Mouse (Mus musculus) CH12.LX (cell line): ENCODE results near the gene Acadl. TPM values are rescaled to one million over a fixed set of nuclear protein-coding genes. Genes with fewer than 3 reads are reported as not detected.

Experiments
- DNase-seq: peaks from one replicate; pipeline ENCODE4 v3.0.0-alpha.2; 2013; ENCODE audit errors: extremely low read depth
- H3K27ac ChIP-seq: 2 replicates; pipeline ENCODE4 v1.5.1; 2012; ENCODE audit warnings: low read depth, mild to moderate bottlenecking, control low read depth, moderate library complexity; ENCODE audit not compliant: insufficient read depth
- H3K27me3 ChIP-seq: replicated peaks from 2 replicates; pipeline ENCODE3; 2012; ENCODE audit warnings: inconsistent platforms
- H3K36me3 ChIP-seq, 2 experiments: replicated peaks in 1 of 2; 2 replicates each; pipeline versions ENCODE3 to v1.6.1; 2012; ENCODE audit warnings: inconsistent platforms in 1 of 2, low read length in 1 of 2, mild to moderate bottlenecking in 1 of 2, mixed read lengths in 1 of 2, moderate library complexity in 1 of 2; ENCODE audit not compliant: control insufficient read depth in 1 of 2, insufficient read depth in 1 of 2
- H3K4me1 ChIP-seq, 2 experiments: 2 replicates each; pipeline ENCODE4 v1.6.1; 2012; ENCODE audit warnings: inconsistent platforms in 1 of 2, moderate library complexity in 1 of 2; ENCODE audit not compliant: insufficient read depth in 2 of 2, control insufficient read depth in 1 of 2
- H3K4me2 ChIP-seq: 2 replicates; pipeline ENCODE4 v1.6.1; 2012; ENCODE audit warnings: low read depth, mild to moderate bottlenecking, control low read depth; ENCODE audit not compliant: poor library complexity, insufficient read depth, severe bottlenecking
- H3K4me3 ChIP-seq, 3 experiments: fragments of 150-350 bp in 1 of 3; sonication (generic) in 1 of 3; replicated peaks in 1 of 3; 2 replicates each; pipeline versions ENCODE3 to v1.5.1; 2011 to 2012; ENCODE audit warnings: low read depth in 2 of 3, low read length in 2 of 3, mild to moderate bottlenecking in 2 of 3, moderate library complexity in 2 of 3, control low read depth in 1 of 3, improper control_type of control experiment in 1 of 3, inconsistent platforms in 1 of 3, mixed read lengths in 1 of 3; ENCODE audit not compliant: poor library complexity in 1 of 3
- H3K79me2 ChIP-seq: replicated peaks from 2 replicates; pipeline ENCODE4 v1.6.1; 2012; ENCODE audit warnings: mild to moderate bottlenecking, moderate library complexity; ENCODE audit not compliant: control insufficient read depth, poor library complexity, insufficient read depth, severe bottlenecking; ENCODE audit errors: extremely low read depth
- H3K9ac ChIP-seq: 2 replicates; pipeline ENCODE4 v1.6.1; 2012; ENCODE audit warnings: low read depth, mild to moderate bottlenecking, control low read depth, moderate library complexity; ENCODE audit not compliant: insufficient read depth
- H3K9me3 ChIP-seq: replicated peaks from 2 replicates; pipeline ENCODE3; 2012; ENCODE audit warnings: low read length, inconsistent platforms, mixed read lengths
- CHD2 ChIP-seq: IDR thresholded peaks from 2 replicates; pipeline ENCODE4 v1.6.1; 2011; ENCODE audit warnings: low read length, improper control_type of control experiment
- CTCF ChIP-seq, 2 experiments: IDR thresholded peaks in 1 of 2; conservative IDR thresholded peaks in 1 of 2; 2 replicates each; pipeline ENCODE4 v1.5.1; 2011 to 2012; ENCODE audit warnings: low read depth in 2 of 2, low read length in 2 of 2, improper control_type of control experiment in 1 of 2, inconsistent platforms in 1 of 2, mild to moderate bottlenecking in 1 of 2, moderate library complexity in 1 of 2
- HCFC1 ChIP-seq: IDR thresholded peaks from 2 replicates; pipeline ENCODE4 v1.6.1; 2012; ENCODE audit warnings: low read depth, mild to moderate bottlenecking, inconsistent platforms, low read length, improper control_type of control experiment
- KAT2A ChIP-seq: IDR thresholded peaks from 2 replicates; pipeline ENCODE4 v1.6.1; 2012; ENCODE audit warnings: low read length, improper control_type of control experiment, inconsistent platforms; ENCODE audit not compliant: insufficient replicate concordance
- MAFK ChIP-seq: IDR thresholded peaks from 2 replicates; pipeline ENCODE4 v1.6.1; 2011; ENCODE audit warnings: low read length, improper control_type of control experiment; ENCODE audit not compliant: insufficient replicate concordance
- MAX ChIP-seq: IDR thresholded peaks from 2 replicates; pipeline ENCODE4 v1.6.1; 2011; ENCODE audit warnings: low read length, improper control_type of control experiment
- MAZ ChIP-seq: IDR thresholded peaks from 2 replicates; pipeline ENCODE4 v1.6.1; 2012; ENCODE audit warnings: low read depth, mild to moderate bottlenecking, inconsistent platforms, low read length, improper control_type of control experiment, moderate library complexity
- PAX5 ChIP-seq: IDR thresholded peaks from 2 replicates; pipeline ENCODE4 v1.6.1; 2012; ENCODE audit warnings: low read length, inconsistent platforms, mixed read lengths
- USF1 ChIP-seq: IDR thresholded peaks from 2 replicates; pipeline ENCODE4 v1.6.1; 2014; ENCODE audit warnings: low read depth, mild to moderate bottlenecking, inconsistent platforms, low read length, improper control_type of control experiment
- USF2 ChIP-seq: conservative IDR thresholded peaks from 2 replicates; pipeline ENCODE4 v1.6.1; 2011; ENCODE audit warnings: low read depth, low read length, improper control_type of control experiment
- ZMIZ1 ChIP-seq: IDR thresholded peaks from 2 replicates; pipeline ENCODE4 v1.6.1; 2012; ENCODE audit warnings: low read depth, mild to moderate bottlenecking, inconsistent platforms, low read length, improper control_type of control experiment
- dilution Hi-C: fragments of 300-500 bp; cut with MboI; formaldehyde crosslinking; loops from 2 replicates; pipeline ENCODE4 v1.14.3; 2020; ENCODE audit warnings: low sequenced_read_pairs; ENCODE audit not compliant: extremely low pct_unique_long_range_greater_than_20kb, extremely low pct_ligation_motif_present
- in situ Hi-C: fragments of 300-500 bp; cut with MboI; formaldehyde crosslinking; loops from 3 replicates; pipeline ENCODE4 v1.14.3; 2019; ENCODE audit warnings: low sequenced_read_pairs, low pct_ligation_motif_present, low pct_unique_long_range_greater_than_20kb, mixed read lengths
- polyA plus RNA-seq: library from polyadenylated mRNA; unstranded; fragments of >175 nt; gene quantifications from 2 replicates; pipeline ENCODE4 v1.2.1, GENCODE M21; 2012; ENCODE audit warnings: low read depth; ENCODE audit not compliant: insufficient read length
- total RNA-seq, 2 experiments: library from RNA; depleted of rRNA; stranded (reverse); fragments of 300-350 nt in 1 of 2; fragments of >200 nt in 1 of 2; gene quantifications; 2 replicates each; pipeline ENCODE4 v1.2.3; 2012 to 2014

Acadl gene
- total and polyA plus RNA-seq, 3 experiments: 24.7 to 58.9 (median 26.2) TPM

DNA sequence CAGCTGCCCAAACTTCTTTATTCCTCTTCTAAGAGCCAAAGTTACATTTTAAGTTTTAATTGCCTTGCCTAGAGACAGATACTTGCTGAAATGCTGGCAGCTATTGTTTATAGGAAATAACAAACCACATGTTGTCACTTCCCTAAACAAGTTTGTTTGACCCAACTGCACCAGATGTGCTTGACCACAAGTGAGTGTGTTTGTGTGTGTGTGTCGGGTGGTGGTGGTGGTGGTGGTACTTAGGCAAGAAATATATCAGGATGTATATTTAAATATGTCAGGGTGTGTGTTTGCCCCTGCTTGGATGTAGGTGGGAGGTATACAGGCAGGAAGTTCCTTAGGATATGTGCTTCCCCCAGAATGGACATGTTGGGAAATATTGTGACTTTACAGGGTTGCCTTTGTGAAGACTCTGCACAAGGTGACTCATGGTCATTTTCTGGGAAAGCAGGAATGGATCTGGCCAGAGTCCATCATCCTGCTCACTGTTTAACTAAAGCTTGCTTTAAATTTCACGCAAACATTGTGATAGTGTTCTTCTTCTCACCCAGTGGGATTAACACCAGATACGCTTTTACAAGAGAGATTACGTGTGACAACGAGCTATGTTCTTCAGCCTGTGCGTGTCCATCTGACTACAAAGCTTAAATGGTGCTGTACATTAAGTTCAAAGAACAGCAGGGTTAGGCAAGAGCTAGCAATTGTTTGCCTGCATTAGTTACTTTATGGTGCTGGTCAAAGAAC, 32.2 kb upstream of the Acadl start:
- 0 out of 2 replicates have a peak overlapping the region, but pooled peaks have one; percentile 18 for H3K4me2 ChIP-seq
- TF ChIP-seq CTCF (conservative IDR thresholded peaks at IDR 0.05 in 1 of 2, IDR thresholded peaks at IDR 0.05 in 1 of 2; ENCODE audit: low read depth in 2 of 2, low read length in 2 of 2) (0 out of 4 replicates have a peak, but pooled peaks of 1 of the 2 experiments have one; percentile 23), USF2 (no peak), USF1 (no peak), KAT2A (no peak)
- dilution Hi-C loops: no loop called here
- H3K4me1 ChIP-seq: peaks cover 4 to 8% of the 10 kb centered on the region in 2 experiments; a peak in 2 of 4 replicates
- no peak overlapping the region for H3K9ac ChIP-seq
- DNase-seq: no peak
- no peak overlapping the region for H3K27ac ChIP-seq
- no peak overlapping the region for H3K4me3 ChIP-seq
- in situ Hi-C loops: loop anchor here (5.0 kb wide), 1 partner anchor 97 kb away; no protein-coding TSS in a partner anchor
- no peaks in the 10 kb centered on the region for H3K9me3 ChIP-seq
- H3K27me3 ChIP-seq: no peaks in the 10 kb centered on the region
- no peaks in the 10 kb centered on the region for H3K36me3 ChIP-seq
- no peaks in the 10 kb centered on the region for H3K79me2 ChIP-seq

DNA sequence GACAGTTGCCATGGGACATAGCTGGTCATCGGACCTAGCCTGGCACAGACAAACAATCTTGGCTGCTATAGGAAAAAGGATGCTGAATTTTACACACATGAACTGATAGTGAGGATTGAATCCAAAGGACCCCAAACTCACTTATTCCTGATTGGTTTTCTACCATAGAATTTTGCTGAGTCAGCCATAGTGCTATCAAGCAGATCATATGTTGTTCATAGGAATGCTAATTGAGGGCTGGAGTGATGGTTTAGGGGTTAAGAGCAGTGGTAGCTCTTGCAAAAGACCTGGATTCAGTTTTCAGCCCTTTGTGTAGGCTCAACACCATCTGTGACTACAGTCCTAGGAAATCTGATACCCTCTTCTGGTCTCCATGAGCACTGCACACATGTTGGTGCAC, 24.1 kb upstream of the Acadl start:
- Histone ChIP-seq H3K4me3 (no peak overlapping the region), H3K9ac (no peak overlapping the region), H3K79me2 (no peaks in the 10 kb centered on the region), H3K4me2 (no peak overlapping the region), H3K36me3 (no peaks in the 10 kb centered on the region), H3K4me1 (no peaks in the 10 kb centered on the region), H3K27me3 (no peaks in the 10 kb centered on the region), H3K27ac (no peak overlapping the region), H3K9me3 (no peaks in the 10 kb centered on the region)
- dilution Hi-C loops: no loop called here
- DNase-seq: no peak
- TF ChIP-seq MAFK (peak; percentile 90), MAZ (no peak)
- in situ Hi-C loops: no loop called here

DNA sequence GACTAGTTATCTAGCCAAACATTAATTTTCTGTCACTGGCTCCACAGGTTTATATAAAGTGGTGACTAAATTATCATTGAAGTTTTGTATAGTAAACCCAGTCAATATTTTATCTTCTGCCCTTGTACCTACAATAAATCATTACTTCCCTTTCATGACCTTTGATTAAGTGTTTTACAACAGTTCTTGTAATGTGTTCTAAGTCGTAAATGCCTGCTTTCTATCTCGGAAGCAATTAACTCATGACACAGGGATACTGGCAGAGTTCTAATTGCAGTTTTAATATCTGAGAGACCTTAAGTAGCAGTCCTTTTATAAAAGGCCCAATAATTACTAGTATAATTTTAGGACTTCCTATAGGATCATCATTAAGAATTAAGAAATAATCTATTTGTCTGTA, 17.1 kb upstream of the Acadl start:
- TF ChIP-seq PAX5: no peak
- TF ChIP-seq CHD2: no peak
- no peak for TF ChIP-seq HCFC1
- TF ChIP-seq MAX: no peak
- no peak for TF ChIP-seq ZMIZ1
- H3K4me1 ChIP-seq: peaks cover 0 to 2% of the 10 kb centered on the region in 2 experiments; a peak in 1 of 4 replicates
- in situ Hi-C loops: no loop called here
- H3K4me3 ChIP-seq: no peak overlapping the region
- H3K79me2 ChIP-seq: no peaks in the 10 kb centered on the region
- no peak for DNase-seq
- H3K27me3 ChIP-seq: no peaks in the 10 kb centered on the region
- no peak overlapping the region for H3K4me2 ChIP-seq
- no peak overlapping the region for H3K9ac ChIP-seq
- peaks cover 7% of the 10 kb centered on the region for H3K9me3 ChIP-seq
- H3K27ac ChIP-seq: no peak overlapping the region
- no peaks in the 10 kb centered on the region for H3K36me3 ChIP-seq
- dilution Hi-C loops: no loop called here
